ENCODE assay signal across 9 mouse cellular contexts in the genomic region with DNA sequence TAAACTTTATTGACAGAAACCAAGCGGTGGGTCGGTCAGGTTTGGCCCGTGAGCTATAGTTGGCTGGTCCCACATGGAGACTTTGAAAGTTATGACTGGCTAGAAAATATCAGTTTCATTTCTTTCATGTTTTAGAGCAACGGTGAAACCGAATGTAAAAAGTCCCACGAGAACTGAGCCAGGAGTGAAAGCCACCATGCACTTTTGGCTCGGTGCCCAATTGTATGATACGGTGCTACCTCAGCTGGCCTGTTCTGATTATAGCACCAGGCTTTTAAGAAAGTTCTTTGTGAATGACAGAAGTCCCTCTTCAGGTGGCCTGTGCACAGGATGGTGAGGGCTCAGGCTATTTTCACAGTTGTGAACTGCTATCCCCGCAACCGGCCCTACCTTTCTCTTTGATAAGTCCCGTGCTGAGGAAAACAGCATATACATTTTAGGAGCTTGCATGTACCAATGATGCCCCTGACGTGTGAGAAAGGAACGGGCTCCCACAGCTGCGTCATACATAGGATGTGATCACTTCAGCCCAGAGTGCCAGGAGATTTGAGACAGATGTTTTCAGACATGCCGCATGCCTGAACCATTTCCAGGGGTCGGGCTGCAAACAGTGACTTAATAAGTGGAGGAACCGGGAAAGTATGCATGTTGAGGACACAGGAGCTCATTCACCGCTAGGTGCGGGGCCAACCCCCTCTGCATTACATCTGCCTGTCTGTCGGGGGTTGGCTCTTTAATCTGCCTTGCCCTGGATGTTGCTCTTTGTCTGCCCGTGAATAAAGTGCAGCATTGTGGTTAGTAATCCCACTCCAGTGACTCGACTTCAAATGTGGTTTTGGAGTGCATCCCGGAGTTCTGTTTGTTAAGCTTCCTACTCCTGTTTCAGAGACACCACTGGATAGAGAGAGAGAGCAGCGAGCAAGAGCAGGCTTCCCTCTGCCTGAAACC.
A peak's percentile ranks its signal among the peaks of the same experiment; 100 is the strongest.
DNase-seq lines count a peak whose midpoint lies in the region; ATAC-seq and TF ChIP-seq lines count a peak whose summit lies in the region.
"Had no signal": no experiment of that assay in that cellular context is flagged by ENCODE, and none has a peak within 500 bp of the region (broad histone marks: within the 10 kb centered on the region; RNA-seq: fewer than 3 reads in every experiment).

No protein-coding gene starts in this region.

- intact Hi-C loops in heart, postnatal 10 days (cut with DNase I) = no loop called here

- H3K9ac ChIP-seq in forebrain, embryonic 13.5 days = no peak overlapping the region
- H3K9ac ChIP-seq: liver, embryonic 15.5 days had no signal

- no peaks in the 10 kb centered on the region for H3K36me3 ChIP-seq in forebrain, embryonic 13.5 days (ENCODE audit: poor library complexity, severe bottlenecking)
- H3K36me3 ChIP-seq in splenic B cell, adult 2 months (ENCODE audit: control insufficient read depth, insufficient read depth, low read length, poor library complexity, severe bottlenecking) = no peaks in the 10 kb centered on the region
- H3K36me3 ChIP-seq: liver, embryonic 15.5 days had no signal

- peak; percentile 61 for DNase-seq in testis, postnatal 10 days (ENCODE audit: low spot score)
- DNase-seq in testis, postnatal 14 days (ENCODE audit: low spot score) = no peak
- DNase-seq in heart, postnatal 10 days = peak; percentile 50 to 60
- DNase-seq in layer of hippocampus, adult 2 months (ENCODE audit: low spot score in 2 of 2) = peak in 1 of 2 experiments; percentile 18
- DNase-seq in splenic B cell, adult 2 months (ENCODE audit: low read depth, low spot score) = peak; percentile 18
- no peak for DNase-seq in thymus, postnatal 0 days (ENCODE audit: low spot score)

- H3K27me3 ChIP-seq in forebrain, embryonic 13.5 days = no peaks in the 10 kb centered on the region
- no peaks in the 10 kb centered on the region for H3K27me3 ChIP-seq in splenic B cell, adult 2 months (ENCODE audit: control insufficient read depth, insufficient read depth, low read length, poor library complexity, severe bottlenecking)
- H3K27me3 ChIP-seq: liver, embryonic 15.5 days had no signal

- H3K4me2 ChIP-seq in forebrain, embryonic 13.5 days = peak overlapping the region; percentile 43
- H3K4me2 ChIP-seq: liver, embryonic 15.5 days had no signal

- no peak overlapping the region for H3K27ac ChIP-seq in forebrain, embryonic 13.5 days
- peak overlapping the region; percentile 18; the same call in 1 of the 2 replicates for H3K27ac ChIP-seq in layer of hippocampus, adult 2 months
- H3K27ac ChIP-seq: liver, embryonic 15.5 days had no signal

- H3K9me3 ChIP-seq in forebrain, embryonic 13.5 days (replicated peaks) = no peaks in the 10 kb centered on the region
- H3K9me3 ChIP-seq: liver, embryonic 15.5 days had no signal

- TF ChIP-seq CTCF in layer of hippocampus, adult 2 months (conservative IDR thresholded peaks at IDR 0.05) = peak; percentile 37

- H3K4me3 ChIP-seq in forebrain, embryonic 13.5 days = peak overlapping the region; percentile 14; the same call in 1 of the 2 replicates
- H3K4me3 ChIP-seq in layer of hippocampus, adult 2 months = peak overlapping the region; percentile 42
- H3K4me3 ChIP-seq: liver, embryonic 15.5 days had no signal

- WGBS in forebrain, embryonic 13.5 days = 31% methylated on average over 24 of the region's 24 CpGs

- peaks cover 10% of the 10 kb centered on the region for H3K4me1 ChIP-seq in forebrain, embryonic 13.5 days
- H3K4me1 ChIP-seq: liver, embryonic 15.5 days had no signal

- ATAC-seq in forebrain, embryonic 13.5 days = peak; percentile 71
- ATAC-seq in megakaryocyte-erythroid progenitor cell, adult 5-6 weeks (replicated peaks; ENCODE audit: low FRiP score, low TSS enrichment, poor library complexity, severe bottlenecking) = peak; percentile 81

Comparison
In these comparisons a context has a peak if more than half of its experiments do, and no peak if none do; other contexts are left out.
1. DNase-seq: peak in testis, postnatal 10 days (single experiment), heart, postnatal 10 days (2 of 2) and splenic B cell, adult 2 months (single experiment); none in testis, postnatal 14 days (single experiment) and thymus, postnatal 0 days (single experiment).